Mouse (Mus musculus): ENCODE results near the gene 1700129C05Rik.

The 1700129C05Rik gene

DNA sequence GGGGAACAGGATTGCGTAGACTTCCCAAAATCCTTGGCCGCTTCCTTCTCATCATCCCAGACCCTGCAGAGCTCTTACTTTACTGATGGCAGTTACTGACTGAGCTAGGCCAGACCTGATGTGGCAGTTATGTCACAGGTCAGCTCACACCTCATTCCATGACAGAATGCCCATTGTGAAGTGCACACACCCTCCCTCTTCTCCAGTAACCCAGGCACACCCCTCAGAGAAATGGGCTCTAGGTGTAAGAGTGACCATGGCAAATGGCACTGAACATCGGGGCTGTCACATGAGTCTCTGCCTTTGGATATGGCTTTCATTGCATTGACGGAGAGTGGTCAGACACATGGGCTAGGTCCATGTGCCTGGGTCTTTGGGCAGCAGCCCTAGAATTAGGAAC, at the start of gene 1700129C05Rik:
Gene 1700129C05Rik (minus strand): TSS at position 101 of the 400 bp plus-strand sequence.
- DNase-seq (ENCODE audit: low read depth) = no peak

DNA sequence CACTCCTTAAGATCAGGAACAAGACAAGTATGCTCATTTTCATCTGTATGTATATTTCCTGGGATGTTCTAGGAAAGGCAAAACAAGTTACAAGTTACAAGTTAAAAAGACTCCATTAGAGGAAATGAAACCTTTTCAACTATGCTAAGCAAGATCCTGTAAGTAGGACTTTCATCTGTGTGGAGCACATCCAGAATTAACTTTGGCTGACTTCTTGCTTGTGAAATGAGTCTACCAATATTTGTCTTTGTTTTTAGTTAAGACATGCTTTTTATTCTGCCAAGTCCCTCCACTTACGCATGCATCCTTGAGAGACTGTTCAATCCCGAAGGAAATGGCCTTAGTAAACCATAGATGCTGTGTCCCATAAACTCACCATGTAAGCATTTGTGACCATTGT, 43.4 kb upstream of the 1700129C05Rik start:
- no peak for DNase-seq (ENCODE audit: low read depth)

DNA sequence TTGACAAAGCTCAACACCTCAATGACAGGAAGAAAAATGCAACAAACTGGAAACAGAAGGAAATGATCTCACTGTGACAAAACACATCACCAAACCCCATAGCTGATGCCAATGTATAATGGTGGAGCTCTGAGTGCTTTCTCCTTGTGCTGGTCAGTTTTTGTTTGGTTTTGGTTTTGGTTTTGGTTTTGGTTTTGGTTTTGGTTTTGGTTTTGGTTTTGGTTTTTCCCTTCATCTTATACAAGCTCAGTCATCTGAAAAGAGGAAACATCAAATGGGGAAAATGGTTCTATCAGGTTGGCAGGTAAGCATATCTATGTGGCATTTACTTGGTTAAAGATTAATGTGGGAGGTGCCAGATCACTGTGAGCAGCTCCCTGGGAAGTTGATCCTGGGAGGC, 42.8 kb upstream of the 1700129C05Rik start:
- DNase-seq (ENCODE audit: low read depth) = no peak

DNA sequence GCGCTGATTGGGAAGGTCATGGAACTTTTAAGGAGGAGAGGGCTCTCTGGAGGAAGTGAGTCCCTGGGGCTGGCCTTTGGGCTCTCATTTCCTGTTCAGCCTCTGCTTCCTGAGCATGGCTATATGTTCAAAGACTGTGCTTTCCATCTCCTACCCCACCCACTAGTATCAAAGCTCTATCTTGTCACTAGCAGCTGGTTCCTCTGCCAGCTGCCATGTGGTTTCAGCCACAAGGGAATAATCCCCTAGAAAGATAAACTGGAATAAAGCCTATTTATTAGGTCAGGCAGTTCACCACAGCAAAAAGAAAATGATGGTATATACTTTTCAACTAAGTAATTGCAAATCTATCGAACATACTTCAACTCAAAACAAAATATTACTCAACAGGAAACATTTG, 40.0 kb upstream of the 1700129C05Rik start:
- DNase-seq (ENCODE audit: low read depth) = no peak

DNA sequence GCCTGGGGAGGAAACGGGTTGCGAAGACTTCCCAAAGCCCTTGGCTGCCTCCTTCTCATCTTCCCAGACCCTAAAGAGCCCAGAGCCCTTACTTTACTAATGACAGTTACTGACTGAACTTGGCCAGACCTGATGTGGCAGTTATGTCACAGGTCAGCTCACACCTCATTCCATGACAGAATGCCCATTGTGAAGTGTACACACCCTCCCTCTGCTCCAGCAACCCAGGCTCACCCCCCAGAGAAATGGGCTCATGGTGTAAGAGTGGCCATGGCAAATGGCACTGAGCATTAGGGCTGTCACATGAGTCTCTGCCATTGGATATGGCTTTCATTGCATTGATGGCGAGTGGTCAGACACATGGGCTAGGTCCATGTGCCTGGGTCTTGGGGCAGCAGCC, 36.0 kb upstream of the 1700129C05Rik start, which contains the start of gene Gm5142:
Gene Gm5142 (minus strand): TSS at position 101 of the 400 bp plus-strand sequence.
- no peak for DNase-seq (ENCODE audit: low read depth)

DNA sequence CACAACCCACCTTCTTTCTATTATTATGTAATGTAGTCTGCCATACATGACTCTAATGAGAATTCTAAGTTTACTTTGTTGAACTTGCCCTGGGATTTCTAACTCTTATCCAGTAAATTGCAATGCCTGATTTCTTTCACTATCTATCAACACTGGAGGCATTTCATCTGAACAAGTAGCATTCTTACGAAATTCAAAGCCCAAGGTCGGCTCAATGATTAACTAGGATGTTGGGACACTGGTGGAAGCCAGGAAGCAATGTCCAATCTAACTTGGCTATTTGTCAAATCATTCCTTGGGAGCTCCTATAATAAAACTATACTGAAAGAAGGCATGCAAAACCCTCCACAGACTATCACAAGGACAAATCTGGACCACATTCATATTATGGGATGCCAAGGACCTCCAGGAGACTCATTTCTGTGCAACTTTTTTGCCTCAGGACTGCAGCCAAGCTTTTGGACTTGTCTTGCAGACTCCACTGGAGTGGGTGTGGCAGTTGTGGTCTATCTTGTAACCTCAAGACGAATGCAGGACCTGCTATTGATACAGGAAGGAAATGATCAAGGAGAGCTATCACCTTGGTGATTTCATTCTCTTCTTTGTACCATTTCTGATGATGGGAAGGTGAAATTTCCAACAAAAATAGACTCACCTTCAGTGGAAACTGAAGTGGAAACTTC, 14.5 kb upstream of the 1700129C05Rik start:
- no peak for DNase-seq (ENCODE audit: low read depth)

DNA sequence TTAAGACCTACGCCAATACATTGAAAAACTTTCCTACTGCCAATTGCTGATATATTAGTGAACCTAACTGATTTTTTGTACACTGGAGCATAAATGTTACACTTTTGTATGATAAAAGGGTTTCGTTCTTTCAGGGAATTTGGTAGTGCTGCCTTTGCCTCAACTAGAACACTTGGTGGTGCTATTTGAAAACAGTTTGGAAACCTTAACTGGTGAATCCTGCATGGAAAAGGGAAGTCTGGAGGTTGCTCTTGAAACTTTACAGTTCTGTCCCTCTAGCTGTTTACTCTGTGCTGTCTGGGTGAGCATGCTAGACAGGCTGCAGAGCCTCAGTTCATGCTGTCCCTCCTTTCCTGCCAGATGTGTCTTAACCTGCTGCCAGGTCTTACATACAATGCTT, 12.9 kb upstream of the 1700129C05Rik start:
- no peak for DNase-seq (ENCODE audit: low read depth)

DNA sequence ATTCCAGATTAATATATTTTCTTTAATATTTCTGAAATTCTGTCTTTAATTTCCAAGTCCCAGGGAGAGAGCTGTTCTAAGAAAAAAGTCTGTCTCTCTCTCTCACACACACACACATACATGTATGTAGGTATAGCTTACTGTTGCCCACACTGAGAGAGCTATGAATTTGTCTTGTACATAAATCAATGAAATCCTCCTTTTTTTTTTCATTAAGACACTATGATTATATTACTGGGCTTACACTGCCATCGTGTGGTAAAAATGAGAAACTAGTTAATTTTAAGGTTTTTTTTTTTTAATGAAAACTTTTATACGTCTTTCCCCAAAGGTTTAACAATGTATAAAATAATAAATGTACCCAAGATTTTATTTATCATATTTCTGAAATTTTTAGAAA, 28.4 kb downstream of the 1700129C05Rik start:
- DNase-seq (ENCODE audit: low read depth) = peak; percentile 6

DNA sequence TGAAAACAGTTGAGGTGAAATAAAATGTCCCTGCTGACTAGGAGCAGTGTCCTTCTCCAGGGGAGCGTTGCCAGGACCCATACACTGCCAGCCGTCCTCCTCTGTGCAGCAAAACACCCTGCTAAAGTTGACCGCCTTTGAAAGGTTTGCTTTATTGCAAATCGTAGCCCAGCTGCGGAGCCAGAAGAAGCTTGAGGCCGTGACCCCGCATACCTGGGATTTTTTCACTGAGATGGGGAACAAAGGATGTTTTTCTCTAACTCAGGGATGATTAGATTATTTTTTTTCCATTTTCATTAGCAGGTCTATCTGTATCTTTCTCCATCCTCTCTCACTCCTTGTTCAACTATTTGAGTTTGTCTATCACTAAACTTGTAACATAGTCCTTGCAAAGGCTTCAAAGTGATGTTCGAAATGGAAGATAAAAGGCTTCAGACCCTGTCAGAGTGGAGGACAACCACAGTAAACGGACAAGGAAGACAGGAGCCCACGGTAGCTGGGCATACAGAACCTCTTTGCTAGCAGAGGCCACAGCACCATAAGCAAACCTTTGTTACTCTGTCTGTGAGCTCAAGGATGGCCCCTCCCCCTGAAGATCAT, 38.6 kb downstream of the 1700129C05Rik start:
- DNase-seq (ENCODE audit: low read depth) = no peak

DNA sequence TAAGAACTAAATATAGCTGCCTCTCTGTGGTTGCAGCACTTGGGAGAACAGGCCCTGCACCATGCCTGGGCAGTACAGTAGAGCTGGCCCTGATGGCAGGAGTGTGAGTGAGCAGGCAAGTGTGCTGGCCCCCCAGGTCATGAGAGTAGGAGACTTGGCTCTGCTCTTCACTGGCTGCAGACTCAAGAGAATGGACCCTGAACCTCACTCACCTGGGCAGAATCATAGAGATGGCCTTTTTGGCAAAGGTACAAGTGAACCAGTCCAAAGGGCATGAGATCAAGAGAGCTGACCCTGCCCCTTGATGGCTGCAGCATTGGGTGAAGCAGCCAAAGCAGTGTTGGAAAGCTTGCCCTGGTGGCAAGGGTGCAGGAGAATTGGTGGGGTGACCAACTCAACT, 49.1 kb downstream of the 1700129C05Rik start:
- no peak for DNase-seq (ENCODE audit: low read depth)

DNA sequence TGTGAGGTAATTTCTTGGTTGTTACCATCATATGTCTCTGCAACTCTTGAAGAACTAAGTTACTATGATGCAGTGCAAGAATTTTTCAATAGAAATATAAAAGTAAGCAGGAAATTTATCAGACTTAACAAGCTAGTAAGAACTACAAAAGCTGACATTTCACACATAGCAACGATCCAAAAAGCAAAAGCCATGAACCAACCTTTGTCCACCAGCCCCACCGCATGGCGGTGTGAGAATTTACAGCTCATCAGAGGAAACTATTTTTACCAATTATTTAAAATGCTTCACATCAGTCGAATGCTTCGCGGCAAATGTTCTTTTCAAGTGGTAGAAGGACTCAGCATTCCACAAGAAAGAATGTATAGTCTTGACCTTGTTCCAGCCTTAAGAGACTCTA, 58.3 kb downstream of the 1700129C05Rik start:
- DNase-seq (ENCODE audit: low read depth) = no peak
